Mouse (Mus musculus) midbrain, embryonic 10.5 days (tissue): Measurements from ENCODE around the gene Sprr1b. TPM values are rescaled to one million over a fixed set of nuclear protein-coding genes. Genes with fewer than 3 reads are reported as not detected.

Experiments used
- DNase-seq: peaks from one replicate; pipeline ENCODE4 v3.0.0-alpha.2; 2017; ENCODE audit warnings: low spot score
- H3K27ac ChIP-seq: fragments of 300-500 bp; sonication (generic); replicated peaks from 2 replicates; pipeline ENCODE4 v1.5.1; 2016; ENCODE audit warnings: mild to moderate bottlenecking
- H3K27me3 ChIP-seq: fragments of 300-500 bp; sonication (generic); 2 replicates; pipeline ENCODE4 v1.6.1; 2016; ENCODE audit warnings: low read depth, mild to moderate bottlenecking; ENCODE audit not compliant: poor library complexity, severe bottlenecking
- H3K36me3 ChIP-seq: fragments of 300-500 bp; sonication (generic); 2 replicates; pipeline ENCODE4 v1.6.1; 2016; ENCODE audit warnings: mild to moderate bottlenecking, moderate library complexity
- H3K4me1 ChIP-seq: fragments of 300-500 bp; sonication (generic); 2 replicates; pipeline ENCODE4 v1.6.1; 2016
- H3K4me3 ChIP-seq: fragments of 300-500 bp; sonication (generic); 2 replicates; pipeline ENCODE4 v1.5.1; 2016; ENCODE audit warnings: mild to moderate bottlenecking, moderate library complexity
- H3K9me3 ChIP-seq: fragments of 300-500 bp; sonication (generic); replicated peaks from 2 replicates; pipeline ENCODE4 v1.6.1; 2016; ENCODE audit warnings: mild to moderate bottlenecking
- WGBS: fragments of 180-500 bp; shearing (Covaris S2); methylation state at CpG from one replicate; pipeline ENCODE4 v1.1.7; 2016; 5-methylcytosine and 5-hydroxymethylcytosine counted together
- polyA plus RNA-seq: library from polyadenylated mRNA; unstranded; fragments of >200 nt; fragmentation: Nextera tagmentation; extraction: Ambion mirVana; gene quantifications from 2 replicates; pipeline ENCODE4 v1.2.1, GENCODE M21; 2016

The Sprr1b gene
- polyA plus RNA-seq, 1 experiment from 2014 or later = not detected

GRCm38 (mm10) chr3:92394301-92394700 lies 44.3 kb downstream of the Sprr1b start:
- Histone ChIP-seq H3K4me1 (no peaks in the 10 kb centered on the region), H3K27me3 (no peaks in the 10 kb centered on the region), H3K27ac (no peak overlapping the region), H3K9me3 (no peaks in the 10 kb centered on the region), H3K36me3 (no peaks in the 10 kb centered on the region), H3K4me3 (no peak overlapping the region)
- no peak for DNase-seq
- WGBS = 43% methylated on average over 1 of the region's 1 CpGs

Other genes with a start within 250 kb of the Sprr1b start
- gene Sprr2a1, start 223.0 kb downstream of the Sprr1b start, polyA plus RNA-seq = not detected in 2 replicates
- gene Sprr2a2, start 222.9 kb downstream of the Sprr1b start, polyA plus RNA-seq = not detected in 2 replicates
- not detected in 2 replicates for gene Sprr2a3, start 153.4 kb downstream of the Sprr1b start, polyA plus RNA-seq
- not detected in 2 replicates for gene Sprr2b, start 122.2 kb downstream of the Sprr1b start, polyA plus RNA-seq
- not detected in 2 replicates for gene Sprr2d, start 99.6 kb downstream of the Sprr1b start, polyA plus RNA-seq
- gene Sprr2e, start 86.6 kb downstream of the Sprr1b start, polyA plus RNA-seq = not detected in 2 replicates
- not detected in 2 replicates for gene Sprr2f, start 73.6 kb downstream of the Sprr1b start, polyA plus RNA-seq
- not detected in 2 replicates for gene Sprr2h, start 53.1 kb downstream of the Sprr1b start, polyA plus RNA-seq
- not detected in 2 replicates for gene Sprr2i, start 30.8 kb downstream of the Sprr1b start, polyA plus RNA-seq
- not detected in 2 replicates for gene Sprr2j-ps, start 20.7 kb downstream of the Sprr1b start, polyA plus RNA-seq
- 9.1 and 11.4 TPM in 2 replicates for gene Gm9774, start 9.4 kb downstream of the Sprr1b start, polyA plus RNA-seq
- gene Sprr2k, start 6.2 kb downstream of the Sprr1b start, polyA plus RNA-seq = not detected in 2 replicates
- gene Sprr3, start 19.9 kb upstream of the Sprr1b start, polyA plus RNA-seq = not detected in 2 replicates
- not detected in 2 replicates for gene Sprr1a, start 47.1 kb upstream of the Sprr1b start, polyA plus RNA-seq
- not detected in 2 replicates for gene Sprr4, start 61.7 kb upstream of the Sprr1b start, polyA plus RNA-seq
- not detected in 2 replicates for gene 2310046K23Rik, start 95.7 kb upstream of the Sprr1b start, polyA plus RNA-seq
- 0.11 TPM in 1 of 2 replicates, not detected in the other for gene Ivl, start 134.9 kb upstream of the Sprr1b start, polyA plus RNA-seq
- gene Smcp, start 150.2 kb upstream of the Sprr1b start, polyA plus RNA-seq = not detected in 2 replicates
- not detected in 2 replicates for gene 2210017I01Rik, start 168.7 kb upstream of the Sprr1b start, polyA plus RNA-seq
- not detected in 2 replicates for gene Lce6a, start 182.9 kb upstream of the Sprr1b start, polyA plus RNA-seq
- gene Lce1a1, start 209.5 kb upstream of the Sprr1b start, polyA plus RNA-seq = not detected in 2 replicates
- gene Lce1b, start 218.1 kb upstream of the Sprr1b start, polyA plus RNA-seq = not detected in 2 replicates
- gene Lce1a2, start 231.5 kb upstream of the Sprr1b start, polyA plus RNA-seq = not detected in 2 replicates
- gene Lce1c, start 240.5 kb upstream of the Sprr1b start, polyA plus RNA-seq = not detected in 2 replicates
- not detected in 2 replicates for gene Lce1d, start 248.4 kb upstream of the Sprr1b start, polyA plus RNA-seq